Mouse (Mus musculus) MEL (cell line): ENCODE results near the gene Sec1. TPM values are rescaled to one million over a fixed set of nuclear protein-coding genes. Genes with fewer than 3 reads are reported as not detected.

Experiments
- DNase-seq: peaks from one replicate; pipeline ENCODE4 v3.0.0; 2011; ENCODE audit warnings: low read depth, low spot score
- H3K27ac ChIP-seq: 2 replicates; pipeline ENCODE4 v1.5.1; 2012; ENCODE audit warnings: low read depth, mild to moderate bottlenecking, control low read depth, low read length, moderate library complexity; ENCODE audit not compliant: control insufficient read depth
- H3K27me3 ChIP-seq, 2 experiments: fragments of 150-350 bp in 1 of 2; sonication (generic) in 1 of 2; 2 replicates each; pipeline ENCODE4 v1.6.1; 2012; ENCODE audit warnings: low read length in 2 of 2, mild to moderate bottlenecking in 2 of 2, improper control_type of control experiment in 1 of 2, moderate library complexity in 1 of 2; ENCODE audit not compliant: insufficient read depth in 2 of 2, control insufficient read depth in 1 of 2
- H3K36me3 ChIP-seq, 2 experiments: 2 replicates each; pipeline ENCODE4 v1.6.1; 2012 to 2014; ENCODE audit warnings: low read length in 2 of 2, improper control_type of control experiment in 1 of 2, inconsistent platforms in 1 of 2, mild to moderate bottlenecking in 1 of 2; ENCODE audit not compliant: insufficient read depth in 2 of 2, control insufficient read depth in 1 of 2
- H3K4me1 ChIP-seq, 2 experiments: fragments of 150-350 bp in 1 of 2; sonication (generic) in 1 of 2; 2 replicates each; pipeline ENCODE4 v1.6.1; 2012; ENCODE audit warnings: low read length in 2 of 2, improper control_type of control experiment in 1 of 2, mild to moderate bottlenecking in 1 of 2; ENCODE audit not compliant: insufficient read depth in 2 of 2, control insufficient read depth in 1 of 2
- H3K4me3 ChIP-seq, 2 experiments: fragments of 150-350 bp in 1 of 2; sonication (generic) in 1 of 2; 2 replicates each; pipeline ENCODE4 v1.5.1; 2012; ENCODE audit warnings: low read depth in 2 of 2, low read length in 2 of 2, mild to moderate bottlenecking in 2 of 2, moderate library complexity in 2 of 2, control low read depth in 1 of 2, improper control_type of control experiment in 1 of 2; ENCODE audit not compliant: control insufficient read depth in 1 of 2, insufficient read depth in 1 of 2
- H3K79me2 ChIP-seq: 2 replicates; pipeline ENCODE4 v1.6.1; 2012; ENCODE audit warnings: mild to moderate bottlenecking, low read length, moderate library complexity; ENCODE audit not compliant: control insufficient read depth, poor library complexity, insufficient read depth
- H3K9ac ChIP-seq: 2 replicates; pipeline ENCODE4 v1.6.1; 2012; ENCODE audit warnings: low read depth, mild to moderate bottlenecking, control low read depth, low read length, moderate library complexity; ENCODE audit not compliant: control insufficient read depth, poor library complexity, severe bottlenecking
- H3K9me3 ChIP-seq: fragments of 150-350 bp; sonication (generic); replicated peaks from 2 replicates; pipeline ENCODE4 v1.6.1; 2012; ENCODE audit warnings: mild to moderate bottlenecking, low read length, improper control_type of control experiment, moderate library complexity; ENCODE audit not compliant: insufficient read depth
- BHLHE40 ChIP-seq: IDR thresholded peaks from 2 replicates; pipeline ENCODE4 v1.6.1; 2012; ENCODE audit warnings: low read depth, mild to moderate bottlenecking, inconsistent platforms, low read length, improper control_type of control experiment, borderline replicate concordance
- ELF1 ChIP-seq: IDR thresholded peaks from 2 replicates; pipeline ENCODE4 v1.6.1; 2014; ENCODE audit warnings: low read depth, mild to moderate bottlenecking, inconsistent platforms, low read length, improper control_type of control experiment, moderate library complexity
- GABPA ChIP-seq: IDR thresholded peaks from 2 replicates; pipeline ENCODE4 v1.6.1; 2012; ENCODE audit warnings: low read depth, mild to moderate bottlenecking, inconsistent platforms, low read length, improper control_type of control experiment, moderate library complexity
- GATA1 ChIP-seq: IDR thresholded peaks from 2 replicates; pipeline ENCODE4 v1.6.1; 2011; ENCODE audit warnings: low read depth, low read length, improper control_type of control experiment
- HCFC1 ChIP-seq: IDR thresholded peaks from 2 replicates; pipeline ENCODE4 v1.6.1; 2012; ENCODE audit warnings: low read depth, mild to moderate bottlenecking, inconsistent platforms, low read length, improper control_type of control experiment, moderate library complexity
- JUND ChIP-seq: IDR thresholded peaks from 2 replicates; pipeline ENCODE4 v1.6.1; 2011; ENCODE audit warnings: low read depth, mild to moderate bottlenecking, improper control_type of control experiment, low read length
- KAT2A ChIP-seq: conservative IDR thresholded peaks from 2 replicates; pipeline ENCODE4 v1.6.1; 2012; ENCODE audit warnings: low read depth, low read length, improper control_type of control experiment, inconsistent platforms
- MAFK ChIP-seq: IDR thresholded peaks from 2 replicates; pipeline ENCODE4 v1.6.1; 2011; ENCODE audit warnings: low read depth, mild to moderate bottlenecking, low read length, improper control_type of control experiment, borderline replicate concordance
- MAZ ChIP-seq: IDR thresholded peaks from 2 replicates; pipeline ENCODE4 v1.6.1; 2012; ENCODE audit warnings: low read depth, mild to moderate bottlenecking, inconsistent platforms, low read length, improper control_type of control experiment
- MEF2A ChIP-seq: IDR thresholded peaks from 2 replicates; pipeline ENCODE4 v1.6.1; 2014; ENCODE audit warnings: low read depth, mild to moderate bottlenecking, inconsistent platforms, low read length, improper control_type of control experiment; ENCODE audit not compliant: poor library complexity, insufficient replicate concordance, severe bottlenecking; ENCODE audit errors: extremely low read depth
- MXI1 ChIP-seq: IDR thresholded peaks from 2 replicates; pipeline ENCODE4 v1.6.1; 2011; ENCODE audit warnings: mild to moderate bottlenecking, low read depth, low read length, improper control_type of control experiment
- NELFE ChIP-seq: IDR thresholded peaks from 2 replicates; pipeline ENCODE4 v1.6.1; 2011; ENCODE audit warnings: low read depth, low read length, improper control_type of control experiment
- POLR2AphosphoS5 ChIP-seq: IDR thresholded peaks from 2 replicates; pipeline ENCODE4 v1.6.1; 2012; ENCODE audit warnings: low read depth, borderline replicate concordance, mild to moderate bottlenecking, inconsistent platforms, low read length, moderate library complexity, mixed read lengths
- RCOR1 ChIP-seq: IDR thresholded peaks from 2 replicates; pipeline ENCODE4 v1.6.1; 2012; ENCODE audit warnings: low read depth, mild to moderate bottlenecking, inconsistent platforms, low read length, improper control_type of control experiment
- SMC3 ChIP-seq: IDR thresholded peaks from 2 replicates; pipeline ENCODE4 v1.6.1; 2011; ENCODE audit warnings: low read depth, low read length, improper control_type of control experiment
- TAL1 ChIP-seq: IDR thresholded peaks from 2 replicates; pipeline ENCODE4 v1.6.1; 2012; ENCODE audit warnings: mild to moderate bottlenecking, inconsistent platforms, low read length, moderate library complexity, mixed read lengths
- UBTF ChIP-seq: IDR thresholded peaks from 2 replicates; pipeline ENCODE4 v1.6.1; 2012; ENCODE audit warnings: low read depth, mild to moderate bottlenecking, inconsistent platforms, low read length, improper control_type of control experiment, moderate library complexity, borderline replicate concordance; ENCODE audit not compliant: insufficient read depth
- USF1 ChIP-seq: IDR thresholded peaks from 2 replicates; pipeline ENCODE4 v1.6.1; 2014; ENCODE audit warnings: low read depth, mild to moderate bottlenecking, inconsistent platforms, low read length, improper control_type of control experiment, moderate library complexity
- ZC3H11A ChIP-seq: IDR thresholded peaks from 2 replicates; pipeline ENCODE4 v1.6.1; 2012; ENCODE audit warnings: low read depth, mild to moderate bottlenecking, inconsistent platforms, low read length, improper control_type of control experiment
- ZNF384 ChIP-seq: IDR thresholded peaks from 2 replicates; pipeline ENCODE4 v1.6.1; 2012; ENCODE audit warnings: low read depth, mild to moderate bottlenecking, inconsistent platforms, low read length, improper control_type of control experiment
- polyA plus RNA-seq, 2 experiments: library from polyadenylated mRNA; stranded (reverse) in 1 of 2; unstranded in 1 of 2; fragments of >175 nt in 1 of 2; fragments of >200 nt in 1 of 2; gene quantifications; 2 replicates each; pipeline versions ENCODE4 v1.2.1 to v1.2.4; 2012; ENCODE audit warnings: low replicate concordance in 2 of 2, low read depth in 1 of 2; ENCODE audit not compliant: insufficient read length in 2 of 2, insufficient read depth in 1 of 2, missing spikeins in 1 of 2
- total RNA-seq: library from RNA; depleted of rRNA; stranded (reverse); fragments of 300-350 nt; gene quantifications from 2 replicates; pipeline ENCODE4 v1.2.3, GENCODE M21; 2012

Gene Sec1
- total and polyA plus RNA-seq, 3 experiments, result not detected

DNA sequence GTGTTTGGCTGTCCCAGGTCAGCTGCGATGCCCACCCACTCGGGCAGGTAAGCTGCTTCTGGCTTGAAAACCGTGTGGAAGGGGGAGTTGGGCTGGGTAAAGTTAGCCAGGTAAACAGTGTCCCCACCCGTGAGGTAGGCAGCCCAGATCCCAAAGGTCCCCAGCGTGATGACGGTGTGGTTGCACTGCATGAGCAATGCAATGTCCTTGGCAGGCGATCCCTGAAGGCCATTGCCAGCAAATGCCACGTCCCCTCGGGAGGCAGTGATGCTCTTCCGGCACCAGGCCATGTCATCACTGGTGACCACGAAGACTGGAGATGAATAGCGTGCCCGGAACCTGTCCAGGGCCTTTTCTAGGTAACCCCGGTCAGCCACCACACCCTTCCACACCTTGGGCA, 15.7 kb downstream of the Sec1 start:
- H3K4me3 ChIP-seq, result no peak overlapping the region
- no peaks in the 10 kb centered on the region for H3K79me2 ChIP-seq
- H3K27ac ChIP-seq, result no peak overlapping the region
- H3K9me3 ChIP-seq, result no peaks in the 10 kb centered on the region
- no peak overlapping the region for H3K9ac ChIP-seq
- H3K36me3 ChIP-seq, result peaks cover 0 to 17% of the 10 kb centered on the region in 2 experiments; a peak in 2 of 4 replicates
- TF ChIP-seq GABPA (no peak), JUND (no peak), GATA1 (no peak), HCFC1 (no peak), ELF1 (no peak), NELFE (no peak), SMC3 (no peak), POLR2AphosphoS5 (no peak), RCOR1 (no peak), BHLHE40 (no peak), USF1 (no peak), KAT2A (no peak), MEF2A (no peak), MAZ (no peak), MAFK (no peak)
- TF ChIP-seq, all 39 proteins: peak for 0
- Histone ChIP-seq H3K4me1 (peaks cover 13 to 20% of the 10 kb centered on the region in 2 experiments), H3K27me3 (peaks cover 0 to 1% of the 10 kb centered on the region in 2 experiments; a peak in 1 of 4 replicates)
- DNase-seq, result no peak

DNA sequence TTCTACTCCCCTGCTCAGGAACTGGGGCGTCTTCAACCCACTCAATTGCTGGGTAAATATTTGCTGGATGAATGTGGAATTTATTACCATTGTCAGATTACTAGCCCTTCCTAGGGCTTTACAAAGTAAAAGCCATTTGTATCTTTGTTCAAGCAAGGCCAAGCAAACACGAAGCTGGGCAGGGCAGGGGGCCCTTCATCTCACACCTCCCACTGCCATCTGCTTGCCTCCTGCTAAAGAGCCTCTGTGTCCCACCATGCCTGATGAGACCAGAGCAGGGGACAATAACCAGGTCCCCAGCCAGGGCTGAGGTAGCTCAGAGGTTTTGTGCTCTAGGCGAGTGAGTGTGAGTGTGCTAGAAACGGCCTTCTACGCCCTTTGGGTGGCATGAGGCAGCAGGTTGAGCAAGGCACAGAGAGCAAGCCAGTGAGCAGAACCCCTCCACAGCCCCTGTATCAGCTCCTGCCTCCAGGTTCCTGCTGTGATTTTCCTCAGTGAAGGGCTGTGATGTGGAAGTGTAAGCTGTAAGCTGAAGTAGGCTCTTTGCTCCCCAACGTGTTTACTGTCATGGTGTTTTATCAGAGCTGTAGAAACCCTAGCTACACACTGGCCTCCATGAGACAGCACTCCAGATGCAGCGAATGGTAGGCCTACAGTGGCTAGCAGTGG, 16.4 kb downstream of the Sec1 start:
- H3K9ac ChIP-seq, result no peak overlapping the region
- H3K36me3 ChIP-seq, result peaks cover 0 to 17% of the 10 kb centered on the region in 2 experiments; a peak in 2 of 4 replicates
- H3K9me3 ChIP-seq, result no peaks in the 10 kb centered on the region
- H3K4me3 ChIP-seq, result no peak overlapping the region
- H3K27me3 ChIP-seq, result peaks cover 0 to 1% of the 10 kb centered on the region in 2 experiments; a peak in 1 of 4 replicates
- H3K79me2 ChIP-seq, result no peaks in the 10 kb centered on the region
- peaks cover 13 to 20% of the 10 kb centered on the region in 2 experiments for H3K4me1 ChIP-seq
- H3K27ac ChIP-seq, result no peak overlapping the region
- DNase-seq, result no peak
- TF ChIP-seq MEF2A, result no peak
- no peak for TF ChIP-seq ZNF384
- TF ChIP-seq JUND, result no peak
- no peak for TF ChIP-seq GATA1
- TF ChIP-seq ZC3H11A, result no peak
- no peak for TF ChIP-seq UBTF
- no peak for TF ChIP-seq TAL1
- TF ChIP-seq HCFC1, result no peak
- no peak for TF ChIP-seq MXI1
